Mouse (Mus musculus) liver, adult (tissue): Measurements from ENCODE around the gene Cilp2.

Source experiments
- GATA4 ChIP-seq: IDR thresholded peaks from 2 replicates; pipeline ENCODE4 v1.6.1; 2014; ENCODE audit warnings: mild to moderate bottlenecking, low read length; ENCODE audit not compliant: insufficient replicate concordance

Cilp2 gene

GRCm38 (mm10) chr8:69887289-69888243, at the start of gene Cilp2:
Cilp2 (minus strand) TSS chr8:69887687.
- no peak for TF ChIP-seq GATA4

DNA sequence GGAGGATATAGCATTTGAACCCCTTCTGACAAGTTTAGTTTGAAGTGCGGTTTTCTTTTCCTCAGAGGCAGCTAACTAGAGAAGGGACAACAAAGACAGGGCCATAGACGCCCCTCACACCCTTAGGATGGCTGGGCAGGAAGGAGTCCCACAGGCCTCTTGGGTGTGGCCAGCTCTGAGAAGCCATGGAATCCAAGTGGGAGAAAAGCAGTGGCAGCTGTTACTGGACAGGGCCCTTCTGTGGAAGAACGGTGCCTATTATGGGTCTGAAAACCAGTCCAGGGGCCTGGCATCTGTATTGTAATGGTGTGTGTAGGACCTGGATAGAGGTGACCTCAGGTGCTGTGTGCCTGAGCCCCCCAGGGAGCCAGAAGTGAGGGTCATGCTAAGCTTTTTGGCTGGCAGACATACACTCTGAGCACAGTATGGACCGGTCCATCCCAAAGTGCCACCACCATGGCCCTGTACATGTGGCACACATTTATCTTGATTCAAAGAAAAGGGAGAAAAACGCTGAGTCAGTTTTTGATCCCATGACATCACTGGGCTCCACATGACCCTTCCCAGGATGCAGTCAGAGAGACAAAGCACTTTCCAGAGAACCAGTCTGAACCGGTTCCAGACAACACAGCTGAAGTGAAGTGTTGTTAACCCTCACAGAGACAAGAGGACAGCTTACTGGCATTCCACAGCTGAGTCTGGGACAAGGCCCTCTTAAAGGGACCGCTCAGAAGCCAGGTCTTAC, 48.7 kb upstream of the Cilp2 start:
- no peak for TF ChIP-seq GATA4

- no peak for TF ChIP-seq GATA4
Observed at GRCm38 (mm10) chr8:69935431-69935830, 47.9 kb upstream of the Cilp2 start.

GRCm38 (mm10) chr8:69934582-69934981, 47.1 kb upstream of the Cilp2 start:
- no peak for TF ChIP-seq GATA4

DNA sequence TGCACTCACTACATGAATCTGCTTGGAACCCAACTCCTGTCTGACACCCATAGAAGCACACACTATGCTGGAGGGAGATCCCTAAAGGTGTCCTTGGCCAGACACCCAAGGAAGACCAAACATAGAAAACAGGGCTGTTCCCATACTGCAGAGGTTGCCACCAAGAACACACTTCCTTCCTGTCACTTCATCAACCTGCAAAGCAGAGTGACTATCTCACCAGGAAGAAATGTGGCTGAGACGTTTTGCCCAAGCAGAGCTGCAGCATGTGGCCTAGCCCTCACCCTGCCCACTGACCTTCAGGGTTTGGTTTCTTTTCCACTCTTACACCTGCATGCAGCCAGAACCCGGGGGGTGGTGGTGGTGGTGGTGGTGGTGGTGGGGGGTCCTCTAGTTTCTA, 46.3 kb upstream of the Cilp2 start:
- no peak for TF ChIP-seq GATA4

GRCm38 (mm10) chr8:69926901-69927300, 39.4 kb upstream of the Cilp2 start:
- TF ChIP-seq GATA4: no peak

DNA sequence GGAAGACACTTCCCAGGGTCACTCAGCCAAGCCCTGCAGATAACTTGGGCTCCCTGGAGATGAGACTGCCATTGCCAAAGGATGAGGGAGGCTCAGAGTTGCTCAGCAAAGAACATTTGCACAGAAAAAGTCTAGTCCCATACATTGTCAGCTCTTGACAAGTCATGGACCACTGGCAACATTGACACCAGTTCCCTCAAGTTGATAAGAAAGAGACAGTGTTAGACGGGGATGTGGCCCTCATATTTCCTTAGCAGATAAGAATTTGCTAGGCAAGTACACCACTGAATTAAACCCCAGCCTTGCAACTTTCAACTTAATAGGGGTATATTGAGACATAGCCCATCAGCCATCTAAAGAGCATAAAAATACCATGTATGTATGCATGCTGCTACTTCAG, 36.5 kb upstream of the Cilp2 start:
- TF ChIP-seq GATA4: no peak

- TF ChIP-seq GATA4: no peak
Observed at GRCm38 (mm10) chr8:69921141-69921540, 33.7 kb upstream of the Cilp2 start.

DNA sequence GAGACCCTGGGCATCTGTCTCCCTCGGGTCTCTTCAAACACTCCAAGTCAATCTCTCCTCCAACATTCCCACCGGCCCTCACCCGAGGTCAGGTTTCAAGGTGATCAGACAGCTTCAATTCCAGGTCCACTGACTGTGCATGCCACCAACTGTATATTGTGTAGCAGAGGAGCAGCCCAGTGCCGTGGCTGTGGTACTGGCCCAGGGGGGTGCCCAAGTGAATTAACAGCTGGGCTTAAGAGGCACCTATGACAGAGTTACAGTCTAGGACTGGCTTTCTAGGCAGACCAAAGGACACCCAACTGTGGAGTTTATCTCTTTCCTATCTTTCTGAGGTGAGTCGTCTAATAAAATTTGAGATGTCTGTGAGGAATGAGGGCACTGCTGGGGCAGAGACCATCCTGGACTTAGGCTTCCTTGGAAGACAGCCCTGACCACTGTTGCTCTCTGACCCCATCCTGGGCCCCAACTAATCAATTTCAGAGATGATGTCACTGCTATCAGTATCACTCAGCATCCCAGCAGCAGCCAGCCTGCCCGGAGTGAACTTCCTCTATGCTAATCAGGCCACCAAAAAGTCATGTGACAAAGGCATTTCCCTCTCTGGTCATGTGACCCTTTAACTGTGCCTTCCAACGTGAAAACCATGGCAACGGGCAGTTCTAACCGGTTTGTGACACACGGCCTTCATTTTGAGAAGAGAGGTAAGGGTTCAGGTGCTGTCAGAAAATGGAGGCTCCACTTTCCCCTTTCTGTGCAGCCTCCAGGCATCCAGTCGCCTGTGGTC, 32.6 kb upstream of the Cilp2 start:
- peak; percentile 80; the same call in 1 of the 2 replicates for TF ChIP-seq GATA4

DNA sequence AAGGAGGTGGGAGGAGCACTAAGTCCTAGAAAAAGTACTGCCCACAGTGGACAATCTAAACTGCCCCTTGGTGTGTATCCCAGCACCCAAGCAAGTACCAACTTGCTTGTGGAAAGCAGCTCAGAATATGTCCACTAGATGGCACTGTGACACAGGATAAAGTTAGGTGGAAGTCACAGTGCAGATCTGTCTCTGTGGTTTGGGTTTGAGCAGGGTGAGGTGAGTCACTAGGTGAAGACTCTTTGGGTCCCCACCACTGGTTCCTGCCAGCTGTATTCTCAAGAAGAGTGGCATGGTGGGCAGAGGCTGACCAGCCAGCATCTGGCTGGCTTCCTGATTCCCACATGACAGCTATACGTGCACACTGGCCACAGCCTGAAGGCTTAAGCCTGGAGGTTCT, 31.5 kb upstream of the Cilp2 start:
- no peak for TF ChIP-seq GATA4

DNA sequence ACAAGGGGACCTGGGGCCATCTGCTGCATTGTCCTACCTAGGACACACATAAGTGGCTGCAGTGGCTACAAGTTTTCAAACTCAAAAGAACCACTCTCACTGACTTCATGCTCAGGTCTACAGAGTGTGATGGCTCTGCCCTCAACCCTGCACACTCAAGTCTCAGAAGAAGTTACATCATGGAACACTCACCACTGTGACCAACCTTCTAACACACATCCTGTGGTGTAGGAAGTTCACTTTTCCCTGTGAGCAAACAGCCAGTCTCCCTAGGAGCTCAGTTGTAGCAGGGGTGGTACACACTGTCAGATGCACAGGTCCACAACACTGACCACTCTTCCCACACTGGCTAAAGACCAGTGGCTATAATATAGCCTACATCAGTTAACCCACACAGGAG, 31.0 kb upstream of the Cilp2 start:
- no peak for TF ChIP-seq GATA4

DNA sequence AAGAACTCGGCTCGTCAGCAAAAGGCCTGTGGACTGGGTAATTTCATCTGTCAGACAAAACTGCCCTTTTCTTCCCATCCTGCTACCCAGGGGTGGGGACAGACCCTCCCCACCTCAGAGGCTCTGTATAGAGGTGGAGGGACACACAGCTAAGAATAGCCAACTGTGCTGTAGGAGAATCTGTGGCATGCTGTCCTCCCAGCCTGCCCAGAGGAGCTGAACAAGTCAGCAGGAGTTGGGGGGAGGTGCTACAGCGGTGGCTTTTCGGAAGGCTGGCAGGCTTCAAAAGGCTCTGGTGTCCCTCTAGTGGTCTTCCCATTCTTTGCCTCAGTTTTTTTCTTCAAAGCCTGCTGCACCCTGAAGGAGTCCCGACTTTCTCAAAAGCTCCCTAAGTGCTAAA, 28.3 kb upstream of the Cilp2 start:
- TF ChIP-seq GATA4: no peak

DNA sequence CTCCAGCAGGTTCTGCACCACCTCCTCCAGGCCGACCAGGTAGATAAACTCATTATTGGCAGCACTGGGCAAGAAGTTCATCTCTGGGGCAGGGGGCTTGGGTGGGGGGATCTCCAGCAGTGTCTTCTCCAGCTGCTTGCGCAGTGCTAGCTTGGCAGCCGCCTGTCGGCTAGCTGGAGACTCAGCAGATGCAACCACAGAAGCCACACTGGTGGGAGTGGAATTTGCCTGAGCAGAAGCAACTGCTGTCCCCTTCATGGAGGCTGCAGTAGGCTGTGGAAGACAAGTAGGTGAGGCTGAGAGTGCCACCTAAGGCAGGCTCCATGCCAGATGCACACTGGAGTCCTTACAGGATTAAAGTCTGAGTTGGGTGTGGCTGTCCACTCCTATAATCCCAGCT, 27.0 kb upstream of the Cilp2 start:
- TF ChIP-seq GATA4: no peak

DNA sequence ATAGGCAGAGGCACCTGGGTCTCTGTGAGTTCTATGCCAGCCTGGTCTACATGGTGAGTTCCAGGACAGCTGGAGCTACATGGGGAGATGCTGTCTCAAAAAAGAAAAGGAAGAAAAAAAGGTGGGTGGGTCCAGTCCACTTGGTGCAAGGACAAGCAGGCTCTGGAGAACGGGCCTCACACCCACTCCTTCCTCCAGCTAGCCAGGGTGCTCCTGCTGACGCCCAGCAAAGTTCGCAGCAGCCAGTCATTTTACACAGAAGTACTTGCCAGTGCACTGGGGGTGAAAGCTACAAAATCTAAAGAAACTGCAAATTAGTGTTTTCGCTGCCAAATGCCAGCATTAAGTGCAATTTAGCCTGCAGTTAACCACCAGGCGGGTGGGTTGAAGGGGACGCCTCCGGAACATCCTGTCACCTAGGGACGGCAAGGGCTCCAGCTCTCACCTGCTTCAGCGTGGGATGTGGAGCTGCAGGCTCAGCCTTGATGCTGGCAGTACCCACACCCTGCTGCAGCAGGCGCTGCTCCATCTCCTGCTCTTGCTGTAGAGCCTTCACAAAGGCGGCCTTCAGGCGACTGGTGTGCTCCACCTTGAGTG, 25.1 kb upstream of the Cilp2 start:
- TF ChIP-seq GATA4: no peak

- TF ChIP-seq GATA4: no peak
Observed at GRCm38 (mm10) chr8:69911917-69912316, 24.4 kb upstream of the Cilp2 start.
